ENCODE assay signal across 26 mouse cellular contexts in genomic region chr12:110830293-110831024, GRCm38 (mm10). TPM values are rescaled to one million over a fixed set of nuclear protein-coding genes. Genes with fewer than 3 reads are reported as not detected.
"Had no signal": no experiment of that assay in that cellular context is flagged by ENCODE, and none has a peak within 500 bp of the region (broad histone marks: within the 10 kb centered on the region; RNA-seq: fewer than 3 reads in every experiment).

No protein-coding gene starts in this region.

- H3K4me3 ChIP-seq: heart, adult 2 months; heart, embryonic 10.5 days; heart, embryonic 12.5 days; hindbrain, embryonic 10.5 days; hindbrain, embryonic 12.5 days; hindbrain, embryonic 15.5 days; limb, embryonic 13.5 days; limb, embryonic 15.5 days; liver, embryonic 12.5 days; liver, embryonic 15.5 days had no signal

- H3K4me2 ChIP-seq: heart, embryonic 12.5 days; hindbrain, embryonic 12.5 days; hindbrain, embryonic 15.5 days; limb, embryonic 13.5 days; limb, embryonic 15.5 days; liver, embryonic 12.5 days; liver, embryonic 15.5 days had no signal

- H3K4me1 ChIP-seq: heart, embryonic 10.5 days; heart, embryonic 12.5 days; hindbrain, embryonic 12.5 days; hindbrain, embryonic 15.5 days; limb, embryonic 13.5 days; limb, embryonic 15.5 days; liver, embryonic 12.5 days; liver, embryonic 15.5 days had no signal

- ATAC-seq: hindbrain, postnatal 0 days; intestine, embryonic 16.5 days; liver, embryonic 12.5 days had no signal

- H3K27ac ChIP-seq: heart, adult 2 months; heart, embryonic 10.5 days; hindbrain, embryonic 10.5 days; hindbrain, embryonic 12.5 days; hindbrain, embryonic 15.5 days; hindbrain, postnatal 0 days; limb, embryonic 13.5 days; limb, embryonic 15.5 days; liver, embryonic 12.5 days; liver, embryonic 15.5 days had no signal

- DNase-seq: gastrocnemius, postnatal 14 days; gastrocnemius, postnatal 36 days; heart, adult 11 months; heart, adult 2 months; heart, postnatal 14 days; heart, postnatal 4 days; kidney, adult 11 months; kidney, adult 2 months; kidney, adult 9 months; kidney, postnatal 14 days; kidney, postnatal 36 days; layer of hippocampus, adult 9-11 months; layer of hippocampus, postnatal 36 days; left cerebral cortex, postnatal 4 days had no signal

- H3K9me3 ChIP-seq: heart, embryonic 10.5 days; heart, embryonic 12.5 days; hindbrain, embryonic 10.5 days; hindbrain, embryonic 12.5 days; hindbrain, embryonic 15.5 days; limb, embryonic 13.5 days; limb, embryonic 15.5 days; liver, embryonic 12.5 days; liver, embryonic 15.5 days had no signal

- H3K36me3 ChIP-seq: heart, embryonic 12.5 days; limb, embryonic 13.5 days; limb, embryonic 15.5 days; liver, embryonic 12.5 days; liver, embryonic 15.5 days had no signal

- H3K27me3 ChIP-seq: heart, embryonic 12.5 days; hindbrain, embryonic 12.5 days; hindbrain, embryonic 15.5 days; limb, embryonic 13.5 days; limb, embryonic 15.5 days; liver, embryonic 12.5 days had no signal

- H3K9ac ChIP-seq: heart, embryonic 12.5 days; hindbrain, embryonic 12.5 days; hindbrain, embryonic 15.5 days; limb, embryonic 13.5 days; limb, embryonic 15.5 days; liver, embryonic 12.5 days; liver, embryonic 15.5 days had no signal

RNA-seq across cellular contexts. Expression of gene Mok, which starts 10.3 kb away (rescaled TPM):
- polyA plus RNA-seq: liver, adult 2 months had no signal
